Mouse (Mus musculus) liver, embryonic 16.5 days (tissue): Measurements from ENCODE around the gene Nxpe3. TPM values are rescaled to one million over a fixed set of nuclear protein-coding genes. Genes with fewer than 3 reads are reported as not detected.

Experiments used
- ATAC-seq: fragments of 200-750 bp; cut with Nextera tagmentation; 2 replicates; pipeline ENCODE4 v1.8.0; 2017; ENCODE audit warnings: low read depth, mild to moderate bottlenecking, moderate number of reproducible peaks, moderate library complexity
- H3K27ac ChIP-seq: fragments of 300-500 bp; sonication (generic); 2 replicates; pipeline ENCODE4 v1.5.1; 2014; ENCODE audit warnings: mild to moderate bottlenecking, low read length
- H3K27me3 ChIP-seq: fragments of 300-500 bp; sonication (generic); 2 replicates; pipeline ENCODE4 v1.6.1; 2014; ENCODE audit warnings: low read depth, low read length, mixed read lengths; ENCODE audit not compliant: control insufficient read depth, insufficient read depth
- H3K36me3 ChIP-seq: fragments of 300-500 bp; sonication (generic); 2 replicates; pipeline ENCODE4 v1.6.1; 2014; ENCODE audit warnings: mild to moderate bottlenecking; ENCODE audit not compliant: control insufficient read depth, insufficient read depth
- H3K4me1 ChIP-seq: fragments of 300-500 bp; sonication (generic); 2 replicates; pipeline ENCODE4 v1.6.1; 2014; ENCODE audit warnings: low read depth, low read length, mixed read lengths; ENCODE audit not compliant: control insufficient read depth
- H3K4me2 ChIP-seq: fragments of 300-500 bp; sonication (generic); 2 replicates; pipeline ENCODE4 v1.6.1; 2014; ENCODE audit warnings: low read depth, low read length, mixed read lengths
- H3K4me3 ChIP-seq: fragments of 300-500 bp; sonication (generic); 2 replicates; pipeline ENCODE4 v1.5.1; 2014; ENCODE audit warnings: low read depth, mild to moderate bottlenecking, low read length
- H3K9ac ChIP-seq: fragments of 300-500 bp; sonication (generic); 2 replicates; pipeline ENCODE4 v1.6.1; 2014; ENCODE audit warnings: low read depth, low read length
- H3K9me3 ChIP-seq: fragments of 300-500 bp; sonication (generic); replicated peaks from 2 replicates; pipeline ENCODE4 v1.6.1; 2016; ENCODE audit warnings: low read length; ENCODE audit not compliant: control insufficient read depth
- WGBS: fragments of 180-500 bp; shearing (Covaris S2); extraction: QIAGEN DNeasy Blood & Tissue Kit; methylation state at CpG from one replicate; pipeline ENCODE4 v1.1.7; 2014; ENCODE audit not compliant: insufficient replicate concordance; 5-methylcytosine and 5-hydroxymethylcytosine counted together
- polyA plus RNA-seq: library from polyadenylated mRNA; unstranded; fragments of >200 nt; fragmentation: Nextera tagmentation; extraction: Ambion mirVana; gene quantifications from 2 replicates; pipeline ENCODE4 v1.2.1, GENCODE M21; 2015

Nxpe3 gene
- polyA plus RNA-seq, 1 experiment from 2014 or later: 0.60 TPM

GRCm38 (mm10) chr16:55893410-55894107 lies 1.5 kb downstream of the Nxpe3 start:
- Histone ChIP-seq H3K9ac (peak overlapping the region; percentile 32; the same call in 1 of the 2 replicates), H3K4me2 (peak overlapping the region; percentile 99), H3K4me1 (peaks cover 31% of the 10 kb centered on the region), H3K36me3 (no peaks in the 10 kb centered on the region), H3K27me3 (no peaks in the 10 kb centered on the region), H3K27ac (peak overlapping the region; percentile 12; the same call in 1 of the 2 replicates), H3K9me3 (no peaks in the 10 kb centered on the region), H3K4me3 (peak overlapping the region; percentile 86)
- 30% methylated on average over 8 of the region's 8 CpGs for WGBS
- peak; percentile 24; the same call in 1 of the 2 replicates for ATAC-seq

GRCm38 (mm10) chr16:55892484-55892883 lies 2.6 kb downstream of the Nxpe3 start:
- Histone ChIP-seq H3K9ac (no peak overlapping the region), H3K9me3 (no peaks in the 10 kb centered on the region), H3K4me2 (0 out of 2 replicates have a peak overlapping the region, but pooled peaks have one; percentile 35), H3K36me3 (no peaks in the 10 kb centered on the region), H3K27me3 (no peaks in the 10 kb centered on the region), H3K27ac (peak overlapping the region; percentile 69), H3K4me1 (peaks cover 31% of the 10 kb centered on the region), H3K4me3 (no peak overlapping the region)
- WGBS: 6% methylated on average over 6 of the region's 7 CpGs
- ATAC-seq: no peak

- Histone ChIP-seq H3K27ac (no peak overlapping the region), H3K4me3 (no peak overlapping the region), H3K9me3 (no peaks in the 10 kb centered on the region), H3K9ac (no peak overlapping the region), H3K4me1 (peaks cover 30% of the 10 kb centered on the region), H3K4me2 (no peak overlapping the region), H3K27me3 (no peaks in the 10 kb centered on the region), H3K36me3 (no peaks in the 10 kb centered on the region)
- WGBS: 84% methylated on average over 7 of the region's 7 CpGs
- no peak for ATAC-seq
Observed at GRCm38 (mm10) chr16:55891346-55891745, 3.7 kb downstream of the Nxpe3 start.

GRCm38 (mm10) chr16:55890346-55891136 lies 4.5 kb downstream of the Nxpe3 start:
- Histone ChIP-seq H3K4me3 (no peak overlapping the region), H3K36me3 (no peaks in the 10 kb centered on the region), H3K4me1 (peaks cover 23% of the 10 kb centered on the region), H3K4me2 (no peak overlapping the region), H3K9me3 (no peaks in the 10 kb centered on the region), H3K27me3 (no peaks in the 10 kb centered on the region), H3K9ac (no peak overlapping the region), H3K27ac (no peak overlapping the region)
- 59% methylated on average over 19 of the region's 19 CpGs for WGBS
- no peak for ATAC-seq

GRCm38 (mm10) chr16:55889451-55889850 lies 5.6 kb downstream of the Nxpe3 start:
- H3K9ac ChIP-seq: no peak overlapping the region
- H3K9me3 ChIP-seq: no peaks in the 10 kb centered on the region
- WGBS: 79% methylated on average over 3 of the region's 3 CpGs
- H3K36me3 ChIP-seq: no peaks in the 10 kb centered on the region
- no peak for ATAC-seq
- no peak overlapping the region for H3K4me2 ChIP-seq
- H3K27me3 ChIP-seq: no peaks in the 10 kb centered on the region
- H3K4me3 ChIP-seq: no peak overlapping the region
- H3K27ac ChIP-seq: no peak overlapping the region
- H3K4me1 ChIP-seq: peaks cover 19% of the 10 kb centered on the region

GRCm38 (mm10) chr16:55888584-55888960 lies 6.5 kb downstream of the Nxpe3 start:
- Histone ChIP-seq H3K9me3 (no peaks in the 10 kb centered on the region), H3K9ac (no peak overlapping the region), H3K4me3 (no peak overlapping the region), H3K4me2 (no peak overlapping the region), H3K36me3 (no peaks in the 10 kb centered on the region), H3K4me1 (peaks cover 10% of the 10 kb centered on the region), H3K27me3 (no peaks in the 10 kb centered on the region), H3K27ac (no peak overlapping the region)
- no peak for ATAC-seq
- 49% methylated on average over 3 of the region's 3 CpGs for WGBS

GRCm38 (mm10) chr16:55887814-55888583 lies 7.1 kb downstream of the Nxpe3 start:
- 35% methylated on average over 7 of the region's 7 CpGs for WGBS
- H3K27ac ChIP-seq: no peak overlapping the region
- ATAC-seq: no peak

GRCm38 (mm10) chr16:55884246-55884645 lies 10.8 kb downstream of the Nxpe3 start:
- Histone ChIP-seq H3K9me3 (no peaks in the 10 kb centered on the region), H3K4me1 (no peaks in the 10 kb centered on the region), H3K27ac (no peak overlapping the region), H3K9ac (no peak overlapping the region), H3K36me3 (no peaks in the 10 kb centered on the region), H3K4me3 (no peak overlapping the region), H3K27me3 (no peaks in the 10 kb centered on the region), H3K4me2 (no peak overlapping the region)
- WGBS: 76% methylated on average over 11 of the region's 11 CpGs
- ATAC-seq: no peak

More at GRCm38 (mm10) chr16:55887814-55888583, 7.1 kb downstream of the Nxpe3 start:
- H3K4me3 ChIP-seq: no peak overlapping the region
- H3K4me2 ChIP-seq: no peak overlapping the region
- peaks cover 4% of the 10 kb centered on the region; the same call in 1 of the 2 replicates for H3K4me1 ChIP-seq
- no peaks in the 10 kb centered on the region for H3K9me3 ChIP-seq
- no peaks in the 10 kb centered on the region for H3K36me3 ChIP-seq
- H3K9ac ChIP-seq: no peak overlapping the region
- no peaks in the 10 kb centered on the region for H3K27me3 ChIP-seq
